Mouse (Mus musculus) adrenal gland, postnatal 10 days (tissue): ENCODE measurements at regions not wholly inside any gene's neighbourhood (a gene's known extent, or its start where the extent isn't known, plus 50 kb on each side); places are given as distances from the start of the nearest gene placed in this dataset.

Experiments used
- DNase-seq: peaks from one replicate; pipeline ENCODE4 v3.0.0; 2021; ENCODE audit warnings: mixed read lengths

GRCm38 (mm10) chr1:78876156-78876555, 59.6 kb downstream of the Kcne4 start:
- no peak for DNase-seq

- no peak for DNase-seq
Observed at GRCm38 (mm10) chr1:78879246-78879645, 62.7 kb downstream of the Kcne4 start.

- no peak for DNase-seq
Observed at GRCm38 (mm10) chr1:78882455-78882854, 65.9 kb downstream of the Kcne4 start.

- DNase-seq = peak; percentile 7
Observed at GRCm38 (mm10) chr1:78889241-78889640, 72.7 kb downstream of the Kcne4 start.

- no peak for DNase-seq
Observed at GRCm38 (mm10) chr1:78891344-78891743, 74.8 kb downstream of the Kcne4 start.

- DNase-seq = no peak
Observed at GRCm38 (mm10) chr1:78894301-78894700, 77.7 kb downstream of the Kcne4 start.

GRCm38 (mm10) chr1:78895112-78895511, 78.6 kb downstream of the Kcne4 start:
- no peak for DNase-seq

GRCm38 (mm10) chr1:78907591-78907990, 91.0 kb downstream of the Kcne4 start:
- DNase-seq = peak; percentile 8

- peak; percentile 6 for DNase-seq
Observed at GRCm38 (mm10) chr1:78907991-78908390, 91.4 kb downstream of the Kcne4 start.

GRCm38 (mm10) chr1:78913791-78914190, 97.2 kb downstream of the Kcne4 start:
- no peak for DNase-seq

- DNase-seq = no peak
Observed at GRCm38 (mm10) chr1:78919863-78920262, 103.3 kb downstream of the Kcne4 start.

GRCm38 (mm10) chr1:78929975-78930374, 113.4 kb downstream of the Kcne4 start:
- no peak for DNase-seq

- DNase-seq = no peak
Observed at GRCm38 (mm10) chr1:78939871-78940270, 123.3 kb downstream of the Kcne4 start.

GRCm38 (mm10) chr1:78945588-78945987, 129.0 kb downstream of the Kcne4 start:
- DNase-seq = no peak

- DNase-seq = no peak
Observed at GRCm38 (mm10) chr1:78980051-78980450, 163.5 kb downstream of the Kcne4 start.
